Comparison of ENCODE assay signal across 22 mouse cellular contexts in the genomic region with DNA sequence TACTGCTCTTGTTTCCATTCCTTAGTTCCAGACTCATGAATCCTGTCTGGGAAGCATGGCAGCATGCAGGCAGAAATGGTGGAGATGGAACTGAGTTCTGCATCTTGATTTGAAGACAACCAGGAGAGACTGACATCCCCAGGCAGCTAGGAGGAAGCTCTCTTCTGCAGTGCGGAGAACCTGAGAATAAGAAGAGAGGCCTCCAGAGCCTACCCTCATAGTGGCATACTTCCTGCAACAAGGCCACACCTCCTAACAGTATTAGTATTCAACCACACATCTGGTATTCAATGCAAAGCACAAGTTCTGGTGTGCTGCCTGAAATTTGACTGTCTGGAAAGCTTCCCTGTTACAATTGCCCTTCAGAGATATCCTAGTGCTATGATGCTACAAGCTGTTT. TPM values are rescaled to one million over a fixed set of nuclear protein-coding genes. Genes with fewer than 3 reads are reported as not detected.
A peak's percentile ranks its signal among the peaks of the same experiment; 100 is the strongest.
DNase-seq lines count a peak whose midpoint lies in the region; TF ChIP-seq lines count a peak whose summit lies in the region.
"Had no signal": no experiment of that assay in that cellular context is flagged by ENCODE, and none has a peak within 500 bp of the region (broad histone marks: within the 10 kb centered on the region; RNA-seq: fewer than 3 reads in every experiment).

No protein-coding gene starts in this region.

- H3K4me3 ChIP-seq in CH12.LX (replicated peaks in 1 of 3; ENCODE audit: low read depth in 2 of 3, low read length in 2 of 3, poor library complexity in 1 of 3) = no peak overlapping the region
- H3K4me3 ChIP-seq: embryonic facial prominence, embryonic 10.5 days; embryonic facial prominence, embryonic 12.5 days; forebrain, embryonic 13.5 days; forebrain, embryonic 15.5 days had no signal

- H3K79me2 ChIP-seq in CH12.LX (replicated peaks; ENCODE audit: control insufficient read depth, extremely low read depth, insufficient read depth, poor library complexity, severe bottlenecking) = no peaks in the 10 kb centered on the region

- TF ChIP-seq POLR2A in CH12.LX (IDR thresholded peaks at IDR 0.05; ENCODE audit: low read depth, low read length) = no peak

- no peak for TF ChIP-seq EP300 in CH12.LX (IDR thresholded peaks at IDR 0.05; ENCODE audit: low read length)

- H3K4me1 ChIP-seq in CH12.LX (ENCODE audit: control insufficient read depth in 1 of 2, insufficient read depth in 2 of 2) = peaks cover 7 to 24% of the 10 kb centered on the region in 2 experiments
- H3K4me1 ChIP-seq: embryonic facial prominence, embryonic 10.5 days; embryonic facial prominence, embryonic 12.5 days; forebrain, embryonic 15.5 days had no signal

- TF ChIP-seq RAD21 in CH12.LX (IDR thresholded peaks at IDR 0.05; ENCODE audit: low read depth, low read length) = no peak

- no peak overlapping the region for H3K9ac ChIP-seq in CH12.LX (ENCODE audit: insufficient read depth, low read depth)
- H3K9ac ChIP-seq: embryonic facial prominence, embryonic 12.5 days; forebrain, embryonic 13.5 days; forebrain, embryonic 15.5 days; forebrain, postnatal 0 days had no signal

- TF ChIP-seq CTCF in CH12.LX (conservative IDR thresholded peaks at IDR 0.05 in 1 of 2, IDR thresholded peaks at IDR 0.05 in 1 of 2; ENCODE audit: low read depth in 2 of 2, low read length in 2 of 2) = no peak

- no peak overlapping the region for H3K4me2 ChIP-seq in CH12.LX (ENCODE audit: insufficient read depth, low read depth, poor library complexity, severe bottlenecking)
- H3K4me2 ChIP-seq: embryonic facial prominence, embryonic 12.5 days; forebrain, embryonic 13.5 days; forebrain, embryonic 15.5 days had no signal

- no peaks in the 10 kb centered on the region for H3K36me3 ChIP-seq in CH12.LX (replicated peaks in 1 of 2; ENCODE audit: control insufficient read depth in 1 of 2, insufficient read depth in 1 of 2, low read length in 1 of 2)
- H3K36me3 ChIP-seq in splenic B cell, adult 2 months (ENCODE audit: control insufficient read depth, insufficient read depth, low read length, poor library complexity, severe bottlenecking) = no peaks in the 10 kb centered on the region
- H3K36me3 ChIP-seq: embryonic facial prominence, embryonic 12.5 days; forebrain, embryonic 15.5 days had no signal

- H3K27ac ChIP-seq in CH12.LX (ENCODE audit: insufficient read depth, low read depth) = no peak overlapping the region
- H3K27ac ChIP-seq: embryonic facial prominence, embryonic 10.5 days; embryonic facial prominence, embryonic 12.5 days; forebrain, embryonic 13.5 days; forebrain, embryonic 15.5 days had no signal

- no peaks in the 10 kb centered on the region for H3K9me3 ChIP-seq in CH12.LX (replicated peaks; ENCODE audit: low read length)
- H3K9me3 ChIP-seq: embryonic facial prominence, embryonic 10.5 days; embryonic facial prominence, embryonic 12.5 days; forebrain, embryonic 13.5 days; forebrain, embryonic 15.5 days had no signal

- in situ Hi-C loops in CH12.LX (cut with MboI; ENCODE audit: low pct_ligation_motif_present, low pct_unique_long_range_greater_than_20kb, low sequenced_read_pairs) = no loop called here

- no peaks in the 10 kb centered on the region for H3K27me3 ChIP-seq in CH12.LX (replicated peaks)
- H3K27me3 ChIP-seq in splenic B cell, adult 2 months (ENCODE audit: control insufficient read depth, insufficient read depth, low read length, poor library complexity, severe bottlenecking) = no peaks in the 10 kb centered on the region
- H3K27me3 ChIP-seq: embryonic facial prominence, embryonic 12.5 days; forebrain, embryonic 13.5 days; forebrain, embryonic 15.5 days; Patski had no signal

- DNase-seq in A20 (ENCODE audit: low read depth, low spot score) (peak; percentile 30), CH12.LX (ENCODE audit: extremely low read depth) (peak; percentile 56)
- DNase-seq in splenic B cell, adult 2 months (ENCODE audit: low read depth, low spot score) = peak; percentile 7
- no peak for DNase-seq in left cerebral cortex, adult 9 months (ENCODE audit: low spot score in 2 of 2)
- no peak for DNase-seq in ovary, postnatal 10 days (ENCODE audit: low spot score)
- DNase-seq: adrenal gland, adult 8-10 months; adrenal gland, postnatal 14 days; adrenal gland, postnatal 36 days; B cell, adult 2 months; cerebellum, adult 11-12 months; cerebellum, adult 2 months; cerebellum, adult 9-10 months; cerebellum, postnatal 10 days; cerebellum, postnatal 25 days; forebrain, postnatal 0 days had no signal

- dilution Hi-C loops in CH12.LX (cut with MboI; ENCODE audit: extremely low pct_ligation_motif_present, extremely low pct_unique_long_range_greater_than_20kb, low sequenced_read_pairs) = no loop called here

TF ChIP-seq in CH12.LX, 34 proteins besides CTCF, POLR2A, EP300 and RAD21:
- TF ChIP-seq NRF1 (IDR thresholded peaks at IDR 0.05; ENCODE audit: low read depth, low read length) (no peak), ELF1 (IDR thresholded peaks at IDR 0.05; ENCODE audit: low read depth, low read length) (0 out of 2 replicates have a peak, but pooled peaks have one; percentile 50)

RNA-seq across cellular contexts. Expression of gene Fbxo30, which starts 28.7 kb away (rescaled TPM):
- total RNA-seq in CH12.LX (2012; rRNA removed) = 1.8 and 2.1 TPM in 2 replicates
- total RNA-seq in CH12.LX (2014; rRNA removed) = 3.1 and 3.2 TPM in 2 replicates
- 2.6 and 3.0 TPM in 2 replicates for polyA plus RNA-seq in CH12.LX (2012; ENCODE audit: insufficient read length, low read depth)

RNA-seq across cellular contexts. Expression of gene Epm2a, which starts 33.3 kb away (rescaled TPM):
- total RNA-seq in CH12.LX (2012; rRNA removed) = not detected in 2 replicates
- total RNA-seq in CH12.LX (2014; rRNA removed) = not detected in 2 replicates
- polyA plus RNA-seq in CH12.LX (2012; ENCODE audit: insufficient read length, low read depth) = not detected in 2 replicates
- polyA plus RNA-seq: activated CD4-positive, CD25-positive, alpha-beta regulatory T cell, adult 4 months; CD4-positive, CD25-positive, alpha-beta regulatory T cell, adult 4 months had no signal

Comparison
In these comparisons a context has a peak if more than half of its experiments do, and no peak if none do; other contexts are left out.
1. DNase-seq: peak in A20 (single experiment), CH12.LX (single experiment) and splenic B cell, adult 2 months (single experiment); none in left cerebral cortex, adult 9 months (0 of 2) and ovary, postnatal 10 days (single experiment).